Mouse (Mus musculus): ENCODE measurements around the gene Nsd1. TPM values are rescaled to one million over a fixed set of nuclear protein-coding genes. Genes with fewer than 3 reads are reported as not detected.
"Not testable (repeated sequence)": the region's sequence is repeated elsewhere in the genome, so short reads cannot be mapped to it uniquely, and the experiment has no call there.

Nsd1 gene
- total RNA-seq, 2 experiments from 2014 or later = 99.2 to 130 TPM

GRCm38 (mm10) chr13:55190121-55190868 lies 19.3 kb upstream of the Nsd1 start:
- DNase-seq = peak; percentile 98

- no peak for DNase-seq
Observed at GRCm38 (mm10) chr13:55191535-55191934, 18.0 kb upstream of the Nsd1 start.

GRCm38 (mm10) chr13:55202758-55203157 lies 6.8 kb upstream of the Nsd1 start:
- DNase-seq = not testable (repeated sequence)

- DNase-seq = no peak
Observed at GRCm38 (mm10) chr13:55203740-55204139, 5.8 kb upstream of the Nsd1 start.

GRCm38 (mm10) chr13:55204667-55205389 lies 4.8 kb upstream of the Nsd1 start:
- DNase-seq = no peak

- no peak for DNase-seq
Observed at GRCm38 (mm10) chr13:55205448-55206205, 4.0 kb upstream of the Nsd1 start.

GRCm38 (mm10) chr13:55208837-55209648 lies 539 bp upstream of the Nsd1 start:
- no peak for DNase-seq

- peak; percentile 58 for DNase-seq
Observed at GRCm38 (mm10) chr13:55210193-55210970, 800 bp downstream of the Nsd1 start.

- DNase-seq = no peak
Observed at GRCm38 (mm10) chr13:55210971-55211220, 1.3 kb downstream of the Nsd1 start.

GRCm38 (mm10) chr13:55211221-55212010 lies 1.8 kb downstream of the Nsd1 start:
- peak; percentile 94 for DNase-seq

GRCm38 (mm10) chr13:55212011-55212360 lies 2.4 kb downstream of the Nsd1 start:
- DNase-seq = peak; percentile 71

- DNase-seq = peak; percentile 74
Observed at GRCm38 (mm10) chr13:55212361-55213137, 3.0 kb downstream of the Nsd1 start.

- DNase-seq = no peak
Observed at GRCm38 (mm10) chr13:55213138-55213806, 3.7 kb downstream of the Nsd1 start.

- no peak for DNase-seq
Observed at GRCm38 (mm10) chr13:55224364-55224763, 14.8 kb downstream of the Nsd1 start.

- DNase-seq = no peak
Observed at GRCm38 (mm10) chr13:55230701-55231100, 21.1 kb downstream of the Nsd1 start.

- no peak for DNase-seq
Observed at GRCm38 (mm10) chr13:55243205-55243604, 33.6 kb downstream of the Nsd1 start.

- DNase-seq = no peak
Observed at GRCm38 (mm10) chr13:55247293-55248030, 37.9 kb downstream of the Nsd1 start.

GRCm38 (mm10) chr13:55249246-55249645 lies 39.7 kb downstream of the Nsd1 start:
- DNase-seq = no peak

- no peak for DNase-seq
Observed at GRCm38 (mm10) chr13:55252820-55253219, 43.2 kb downstream of the Nsd1 start.

Data from adrenal gland, postnatal 10 days (tissue).